Mouse (Mus musculus) ZHBTc4 (cell line): ENCODE results near the gene Slc13a1.

Experiments
- DNase-seq: peaks from one replicate; pipeline ENCODE4 v3.0.0-alpha.2; 2011; ENCODE audit warnings: low read depth, low spot score

Gene Slc13a1

DNA sequence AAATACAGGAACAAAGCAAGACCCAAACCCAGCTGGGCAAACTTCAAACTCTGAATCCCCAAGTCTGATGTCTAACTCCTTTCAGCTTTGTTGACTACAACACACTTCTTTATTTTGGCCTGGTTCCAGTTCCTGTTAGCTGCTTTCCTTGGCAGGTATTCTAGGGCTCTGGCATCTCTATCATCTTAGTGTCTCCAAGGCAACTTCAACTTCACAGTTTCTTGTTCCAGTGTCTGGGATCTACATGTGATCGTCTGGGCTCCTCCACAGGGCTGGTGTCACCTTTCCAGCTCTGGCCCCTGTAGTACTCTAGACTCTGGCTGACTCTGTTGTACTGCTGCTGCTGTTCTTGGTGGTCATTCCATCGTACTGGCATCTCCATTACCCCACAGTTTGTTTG lies 91.8 kb downstream of the Slc13a1 start:
- no peak for DNase-seq

DNA sequence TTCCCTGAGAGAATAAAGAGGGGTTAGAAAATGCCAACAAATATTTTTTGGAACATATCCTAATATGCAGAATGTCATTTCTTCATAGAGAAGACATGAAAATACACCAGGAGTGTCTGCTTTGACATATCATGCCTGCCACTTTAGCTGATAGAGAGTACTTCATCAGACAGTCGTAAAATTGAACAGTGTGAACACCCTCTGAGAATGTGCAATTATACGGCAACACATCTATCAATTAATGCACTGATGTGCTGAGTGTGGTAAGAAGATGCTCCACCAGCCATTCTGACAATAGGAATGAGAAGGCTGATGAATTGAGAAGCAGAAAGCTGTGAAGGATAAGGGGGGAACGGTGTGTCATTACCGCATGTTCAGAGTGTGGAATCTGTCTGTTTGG lies 95.1 kb downstream of the Slc13a1 start:
- no peak for DNase-seq

DNA sequence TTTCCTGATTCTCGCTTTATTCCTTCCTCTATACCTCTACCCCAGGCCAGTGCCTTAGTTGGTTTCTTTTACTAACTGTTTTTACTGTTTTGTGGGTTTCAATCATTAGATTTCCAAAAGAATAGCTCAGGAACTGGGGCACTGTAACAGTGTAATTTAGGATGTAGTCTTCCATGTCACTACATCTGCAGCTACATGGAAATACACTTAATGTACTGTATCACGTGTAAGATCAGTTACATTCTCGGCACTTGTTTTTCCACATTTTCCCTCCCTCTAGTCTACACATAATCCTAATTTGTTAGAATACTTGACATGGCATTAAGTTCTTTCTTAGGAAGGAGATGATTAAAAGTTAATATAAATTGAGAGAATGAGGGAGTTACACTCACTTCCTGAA lies 108.1 kb downstream of the Slc13a1 start:
- no peak for DNase-seq

DNA sequence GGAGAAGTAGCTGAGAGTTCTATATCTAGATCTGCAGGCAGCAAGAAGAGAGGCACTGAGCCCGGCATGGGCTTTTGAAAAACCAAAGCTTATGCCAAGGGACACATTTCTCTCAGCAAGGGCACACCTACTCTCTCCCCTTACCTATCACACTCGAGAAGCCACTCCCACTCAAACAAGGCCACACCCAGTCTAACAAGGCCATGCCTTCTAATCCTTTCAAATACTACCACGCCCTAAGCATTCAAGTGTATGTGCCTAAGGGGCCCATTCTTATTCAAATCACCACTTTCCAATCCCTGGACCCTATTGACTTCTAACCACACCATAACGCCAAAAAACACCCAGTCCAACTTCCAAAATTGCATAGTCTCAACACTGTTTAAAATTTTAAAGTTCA lies 112.8 kb downstream of the Slc13a1 start:
- DNase-seq: peak; percentile 21

DNA sequence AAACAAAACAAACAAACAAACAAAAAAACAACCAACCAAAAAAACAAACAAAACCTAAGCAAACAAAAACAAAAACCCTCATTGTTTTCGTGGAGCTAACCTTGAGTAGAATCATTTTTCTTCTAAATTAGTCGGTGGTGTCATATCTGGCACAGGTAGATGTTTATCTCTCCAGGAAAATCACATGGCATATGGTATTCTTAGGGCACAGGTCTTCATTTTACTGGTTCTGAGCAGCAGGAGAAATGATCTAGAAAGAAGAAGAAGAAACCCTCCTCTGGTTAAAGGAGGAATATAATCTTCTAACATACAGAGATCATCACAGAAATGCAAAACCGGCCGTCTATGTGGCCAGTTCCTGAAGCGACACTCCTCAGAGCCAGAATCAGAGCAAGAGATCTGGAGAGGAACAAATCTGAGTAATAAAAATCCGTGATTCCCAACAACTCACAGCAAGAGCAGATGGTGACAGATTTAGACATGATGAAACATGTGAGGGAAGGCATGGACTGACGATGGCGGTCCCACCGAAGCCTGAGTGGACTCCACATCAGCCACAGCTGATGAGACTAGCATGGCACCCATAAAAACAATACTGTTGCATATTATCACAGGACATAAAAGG lies 113.7 kb downstream of the Slc13a1 start:
- no peak for DNase-seq

DNA sequence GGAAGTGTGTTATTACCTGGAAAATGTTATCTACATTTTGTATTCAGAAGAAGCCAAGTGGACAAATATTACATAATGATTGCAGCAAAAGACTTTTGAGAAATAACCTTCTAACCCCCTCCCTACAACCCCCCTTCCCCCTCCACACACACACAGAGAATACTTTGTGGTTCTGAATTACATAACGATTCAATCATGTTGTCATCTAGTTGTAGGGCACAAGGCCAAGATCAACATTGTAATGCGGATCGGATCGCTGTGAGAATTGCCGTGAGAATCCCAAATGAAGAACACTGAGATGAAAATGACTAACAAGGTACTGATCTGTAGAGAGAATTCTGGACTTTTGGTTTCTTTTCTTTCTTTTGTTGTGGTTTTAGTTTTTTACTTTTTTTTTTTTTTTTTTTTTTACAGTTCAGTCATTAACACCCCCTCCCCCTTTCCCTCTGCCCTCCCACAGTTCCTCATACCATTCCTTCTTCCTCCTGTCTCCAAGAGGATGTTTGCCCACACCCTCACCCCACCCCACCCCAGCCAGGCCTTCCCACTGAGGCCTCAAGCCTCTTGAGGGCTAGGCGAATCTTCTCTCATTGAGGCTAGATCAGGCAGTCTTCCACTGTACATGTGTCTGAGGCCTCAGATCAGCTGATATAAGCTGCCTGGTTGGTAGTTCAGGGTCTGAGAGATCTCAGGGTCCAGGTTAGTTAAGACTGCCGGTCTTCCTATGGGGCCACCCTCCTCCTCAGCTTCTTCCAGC lies 120.7 kb downstream of the Slc13a1 start:
- peak; percentile 27 for DNase-seq

DNA sequence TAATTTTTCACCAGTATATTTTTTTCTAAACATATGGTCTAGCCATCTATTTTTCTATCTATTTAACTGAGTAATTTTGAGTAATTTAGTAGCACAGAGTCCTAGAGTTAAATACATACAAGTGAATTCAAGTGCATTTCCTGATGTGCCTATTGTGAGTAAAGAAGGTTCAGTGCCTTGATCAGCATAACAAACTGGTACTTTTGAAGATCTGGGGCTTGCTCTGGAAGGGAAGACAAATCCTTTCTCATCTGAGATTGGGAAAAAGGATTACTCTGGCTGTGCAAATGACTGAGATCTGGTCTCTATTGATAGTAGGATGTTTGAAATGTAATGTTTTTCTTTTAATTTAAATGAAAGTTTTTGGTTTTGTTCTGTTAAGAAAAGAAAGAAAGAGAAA lies 124.4 kb downstream of the Slc13a1 start:
- peak; percentile 48 for DNase-seq
